Mouse (Mus musculus) liver, embryonic 11.5 days (tissue): Measurements from ENCODE around the gene Fkbp9. TPM values are rescaled to one million over a fixed set of nuclear protein-coding genes. Genes with fewer than 3 reads are reported as not detected.

ENCODE experiments used
- ATAC-seq: fragments of 200-750 bp; cut with Nextera tagmentation; replicated peaks from 2 replicates; pipeline ENCODE4 v1.8.0; 2017; ENCODE audit warnings: moderate number of reproducible peaks, mild to moderate bottlenecking, moderate TSS enrichment, moderate library complexity; ENCODE audit not compliant: low FRiP score
- DNase-seq: peaks from one replicate; pipeline ENCODE4 v3.0.0-alpha.2; 2017; ENCODE audit warnings: low spot score
- H3K27ac ChIP-seq: fragments of 300-500 bp; sonication (generic); 2 replicates; pipeline ENCODE4 v1.5.1; 2014; ENCODE audit warnings: mild to moderate bottlenecking, low read depth, low read length, control low read depth
- H3K27me3 ChIP-seq: fragments of 300-500 bp; sonication (generic); replicated peaks from 2 replicates; pipeline ENCODE4 v1.6.1; 2014; ENCODE audit warnings: low read length, mixed read lengths; ENCODE audit not compliant: control insufficient read depth, insufficient read depth
- H3K36me3 ChIP-seq: fragments of 300-500 bp; sonication (generic); 2 replicates; pipeline ENCODE4 v1.6.1; 2014; ENCODE audit warnings: mild to moderate bottlenecking, low read length, moderate library complexity, mixed read lengths; ENCODE audit not compliant: control insufficient read depth, insufficient read depth
- H3K4me1 ChIP-seq: fragments of 300-500 bp; sonication (generic); replicated peaks from 2 replicates; pipeline ENCODE4 v1.6.1; 2014; ENCODE audit warnings: low read length, mixed read lengths; ENCODE audit not compliant: control insufficient read depth, insufficient read depth
- H3K4me2 ChIP-seq: fragments of 300-500 bp; sonication (generic); 2 replicates; pipeline ENCODE4 v1.6.1; 2014; ENCODE audit warnings: mild to moderate bottlenecking, control low read depth, moderate library complexity
- H3K4me3 ChIP-seq: fragments of 300-500 bp; sonication (generic); 2 replicates; pipeline ENCODE4 v1.5.1; 2014; ENCODE audit warnings: low read depth, low read length, control low read depth
- H3K9ac ChIP-seq: fragments of 300-500 bp; sonication (generic); 2 replicates; pipeline ENCODE4 v1.6.1; 2014; ENCODE audit warnings: low read depth, low read length, control low read depth
- H3K9me3 ChIP-seq: fragments of 300-500 bp; sonication (generic); 2 replicates; pipeline ENCODE4 v1.6.1; 2016; ENCODE audit warnings: low read length, inconsistent platforms, mixed read lengths; ENCODE audit not compliant: control insufficient read depth
- WGBS: fragments of 180-500 bp; shearing (Covaris S2); extraction: QIAGEN DNeasy Blood & Tissue Kit; methylation state at CpG from one replicate; pipeline ENCODE4 v1.1.7; 2014; 5-methylcytosine and 5-hydroxymethylcytosine counted together
- polyA plus RNA-seq: library from polyadenylated mRNA; unstranded; fragments of >200 nt; fragmentation: Nextera tagmentation; extraction: Ambion mirVana; gene quantifications from 2 replicates; pipeline ENCODE4 v1.2.1, GENCODE M21; 2014

Fkbp9 gene
- polyA plus RNA-seq, 1 experiment from 2014 or later, result 56.8 TPM

GRCm38 (mm10) chr6:56797311-56798151, 34.3 kb upstream of the Fkbp9 start, which contains the start of gene Kbtbd2:
Kbtbd2 (minus strand) TSS chr6:56797813.
- DNase-seq (peak; percentile 91), ATAC-seq (peak; percentile 93)
- Histone ChIP-seq H3K4me2 (peak within 1 kb of the TSS; percentile 76), H3K27ac (peak within 1 kb of the TSS; percentile 99), H3K9me3 (no peaks in the 10 kb centered on the region), H3K27me3 (no peaks in the 10 kb centered on the region), H3K4me1 (peaks cover 16% of the 10 kb centered on the region), H3K4me3 (peak within 1 kb of the TSS; percentile 88), H3K9ac (peak within 1 kb of the TSS; percentile 98), H3K36me3 (no peaks in the 10 kb centered on the region)
- WGBS, result under 1% methylated on average over 96 of the region's 98 CpGs

- WGBS, result 15% methylated on average over 8 of the region's 8 CpGs
- peak overlapping the region; percentile 98 for H3K9ac ChIP-seq
- ATAC-seq (no peak), DNase-seq (no peak)
- H3K4me1 ChIP-seq, result peaks cover 16% of the 10 kb centered on the region
- H3K36me3 ChIP-seq, result no peaks in the 10 kb centered on the region
- no peaks in the 10 kb centered on the region for H3K27me3 ChIP-seq
- H3K4me2 ChIP-seq, result peak overlapping the region; percentile 76
- H3K4me3 ChIP-seq, result peak overlapping the region; percentile 88
- H3K27ac ChIP-seq, result peak overlapping the region; percentile 99
- H3K9me3 ChIP-seq, result no peaks in the 10 kb centered on the region
Observed at GRCm38 (mm10) chr6:56798152-56798465, 33.8 kb upstream of the Fkbp9 start.

- no peak overlapping the region for H3K4me2 ChIP-seq
- no peak for DNase-seq
- no peak overlapping the region for H3K9ac ChIP-seq
- no peak overlapping the region for H3K27ac ChIP-seq
- peaks cover 3% of the 10 kb centered on the region; the same call in 1 of the 2 replicates for H3K27me3 ChIP-seq
- 95% methylated on average over 4 of the region's 4 CpGs for WGBS
- H3K9me3 ChIP-seq, result no peaks in the 10 kb centered on the region
- no peaks in the 10 kb centered on the region for H3K4me1 ChIP-seq
- no peaks in the 10 kb centered on the region for H3K36me3 ChIP-seq
- no peak for ATAC-seq
- H3K4me3 ChIP-seq, result no peak overlapping the region
Observed at GRCm38 (mm10) chr6:56805026-56805425, 26.8 kb upstream of the Fkbp9 start.

- whole genome bisulfite sequencing, result 69% methylated on average over 2 of the region's 2 CpGs
- no peaks in the 10 kb centered on the region for H3K4me1 ChIP-seq
- no peaks in the 10 kb centered on the region for H3K36me3 ChIP-seq
- ATAC-seq, result no peak
- no peak overlapping the region for H3K27ac ChIP-seq
- H3K4me3 ChIP-seq, result no peak overlapping the region
- no peak for DNase-seq
- no peak overlapping the region for H3K4me2 ChIP-seq
- no peak overlapping the region for H3K9ac ChIP-seq
- H3K27me3 ChIP-seq, result peaks cover 3% of the 10 kb centered on the region; the same call in 1 of the 2 replicates
- no peaks in the 10 kb centered on the region for H3K9me3 ChIP-seq
Observed at GRCm38 (mm10) chr6:56806195-56806594, 25.7 kb upstream of the Fkbp9 start.

DNA sequence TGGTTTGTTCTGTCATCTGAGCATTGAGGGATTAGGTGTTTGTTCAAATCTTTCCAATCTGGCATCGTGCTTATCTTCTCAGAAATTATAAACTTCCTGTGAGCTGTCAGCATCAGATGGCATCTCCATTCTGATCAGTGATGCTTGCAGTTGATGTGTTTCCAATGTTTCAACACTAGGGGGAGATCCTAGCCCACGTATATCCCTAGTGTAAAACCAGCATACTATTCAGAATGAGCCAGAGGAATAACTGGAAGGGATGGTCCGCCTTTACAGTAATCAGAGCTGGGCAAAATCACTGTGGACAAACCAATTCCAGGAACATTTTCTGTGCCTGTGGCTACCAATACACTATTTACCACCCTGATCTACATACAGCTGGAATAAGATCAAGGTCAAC, 23.2 kb upstream of the Fkbp9 start:
- H3K36me3 ChIP-seq, result no peaks in the 10 kb centered on the region
- H3K4me2 ChIP-seq, result no peak overlapping the region
- H3K4me3 ChIP-seq, result no peak overlapping the region
- 14% methylated on average over 3 of the region's 3 CpGs for WGBS
- peak; percentile 60; the same call in 1 of the 2 replicates for ATAC-seq
- H3K27ac ChIP-seq, result no peak overlapping the region
- H3K27me3 ChIP-seq, result peaks cover 3% of the 10 kb centered on the region; the same call in 1 of the 2 replicates
- no peaks in the 10 kb centered on the region for H3K9me3 ChIP-seq
- DNase-seq, result no peak
- H3K9ac ChIP-seq, result no peak overlapping the region
- no peaks in the 10 kb centered on the region for H3K4me1 ChIP-seq

DNA sequence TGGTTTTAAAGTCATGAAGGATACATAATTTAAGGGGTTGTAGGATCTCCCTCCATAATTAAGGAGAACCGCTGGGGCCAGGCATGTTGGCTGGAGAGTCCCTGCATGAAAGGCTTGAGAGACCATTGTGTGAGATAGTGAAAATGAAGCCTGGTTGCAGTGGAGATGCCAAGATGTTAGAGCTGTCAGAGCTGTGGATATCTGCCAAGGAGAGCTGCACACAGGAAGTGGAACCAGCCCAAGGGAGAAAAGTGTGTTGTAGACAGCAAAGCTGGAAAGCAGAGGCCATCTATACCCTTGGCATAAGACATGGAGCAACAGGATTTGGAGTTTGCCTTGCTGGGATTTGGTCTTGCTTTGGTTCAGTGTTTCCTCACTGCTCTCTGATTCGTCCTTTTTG, 18.5 kb upstream of the Fkbp9 start:
- 65% methylated on average over 2 of the region's 2 CpGs for WGBS
- no peak for DNase-seq
- H3K4me1 ChIP-seq, result no peaks in the 10 kb centered on the region
- no peaks in the 10 kb centered on the region for H3K27me3 ChIP-seq
- H3K9ac ChIP-seq, result no peak overlapping the region
- no peaks in the 10 kb centered on the region for H3K9me3 ChIP-seq
- no peak overlapping the region for H3K4me2 ChIP-seq
- ATAC-seq, result no peak
- H3K36me3 ChIP-seq, result no peaks in the 10 kb centered on the region
- no peak overlapping the region for H3K4me3 ChIP-seq
- H3K27ac ChIP-seq, result no peak overlapping the region

- Histone ChIP-seq H3K4me3 (no peak overlapping the region), H3K4me1 (no peaks in the 10 kb centered on the region), H3K9me3 (no peaks in the 10 kb centered on the region), H3K27me3 (no peaks in the 10 kb centered on the region), H3K36me3 (no peaks in the 10 kb centered on the region), H3K27ac (no peak overlapping the region), H3K4me2 (no peak overlapping the region), H3K9ac (no peak overlapping the region)
- 77% methylated on average over 5 of the region's 5 CpGs for WGBS
- DNase-seq (no peak), ATAC-seq (no peak)
Observed at GRCm38 (mm10) chr6:56818436-56819123, 13.3 kb upstream of the Fkbp9 start.

DNA sequence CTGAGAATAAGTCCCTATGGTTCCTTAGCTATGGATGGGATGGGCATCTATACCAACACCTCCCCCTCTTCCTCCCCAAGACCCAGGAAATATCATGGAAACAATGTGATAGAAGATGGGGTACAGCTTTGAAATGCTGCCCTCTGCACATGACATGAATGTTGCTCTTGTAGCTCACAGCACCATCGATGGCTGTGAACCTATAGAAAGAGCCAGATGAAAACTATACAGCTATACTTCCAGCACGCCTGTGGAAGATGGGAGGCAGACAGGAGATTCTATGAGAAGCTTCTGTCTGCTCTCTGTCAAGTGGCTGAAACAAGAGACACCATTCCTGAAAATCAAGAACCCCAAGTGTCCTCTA, 12.8 kb upstream of the Fkbp9 start:
- ATAC-seq, result no peak
- no peak overlapping the region for H3K4me2 ChIP-seq
- no peak overlapping the region for H3K9ac ChIP-seq
- no peaks in the 10 kb centered on the region for H3K36me3 ChIP-seq
- no peak overlapping the region for H3K4me3 ChIP-seq
- H3K9me3 ChIP-seq, result no peaks in the 10 kb centered on the region
- no peaks in the 10 kb centered on the region for H3K4me1 ChIP-seq
- 77% methylated on average over 2 of the region's 2 CpGs for whole genome bisulfite sequencing
- DNase-seq, result no peak
- H3K27ac ChIP-seq, result no peak overlapping the region
- H3K27me3 ChIP-seq, result no peaks in the 10 kb centered on the region

DNA sequence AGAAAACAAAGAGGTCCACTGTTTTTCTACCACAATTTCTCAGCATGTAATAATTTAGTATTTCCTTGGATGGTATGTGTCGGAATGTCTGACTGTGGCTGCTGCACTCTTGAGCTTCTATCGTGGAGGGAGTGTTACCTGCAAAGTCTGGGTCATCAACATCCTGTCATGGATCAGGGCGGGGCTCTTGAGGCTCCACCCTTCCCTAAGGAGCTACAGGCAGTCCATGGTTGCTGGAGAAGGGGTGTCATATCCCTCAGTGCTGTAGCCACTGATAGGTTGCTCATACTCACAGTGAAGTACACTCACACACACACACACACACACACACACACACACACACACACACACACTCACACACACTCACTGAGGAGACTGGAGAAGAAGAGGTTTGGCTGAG, 6.2 kb upstream of the Fkbp9 start:
- H3K9ac ChIP-seq, result no peak overlapping the region
- 55% methylated on average over 3 of the region's 3 CpGs for WGBS
- no peaks in the 10 kb centered on the region for H3K36me3 ChIP-seq
- no peak overlapping the region for H3K4me3 ChIP-seq
- H3K9me3 ChIP-seq, result no peaks in the 10 kb centered on the region
- H3K27ac ChIP-seq, result no peak overlapping the region
- no peaks in the 10 kb centered on the region for H3K4me1 ChIP-seq
- no peaks in the 10 kb centered on the region for H3K27me3 ChIP-seq
- no peak for DNase-seq
- no peak for ATAC-seq
- no peak overlapping the region for H3K4me2 ChIP-seq
